Mouse (Mus musculus) neural tube, embryonic 11.5 days (tissue): ENCODE measurements around the gene Arhgap29. TPM values are rescaled to one million over a fixed set of nuclear protein-coding genes. Genes with fewer than 3 reads are reported as not detected.

Experiments used
- ATAC-seq: fragments of 200-750 bp; cut with Nextera tagmentation; 2 replicates; pipeline ENCODE4 v1.8.0; 2017; ENCODE audit warnings: moderate number of reproducible peaks, mild to moderate bottlenecking, moderate TSS enrichment, moderate library complexity; ENCODE audit not compliant: insufficient read depth, low FRiP score, low TSS enrichment
- DNase-seq: peaks from one replicate; pipeline ENCODE4 v3.0.0-alpha.2; 2015; ENCODE audit warnings: low spot score
- H3K27ac ChIP-seq: fragments of 300-500 bp; sonication (generic); 2 replicates; pipeline ENCODE4 v1.5.1; 2014; ENCODE audit warnings: low read depth, mild to moderate bottlenecking, low read length
- H3K27me3 ChIP-seq: fragments of 300-500 bp; sonication (generic); 2 replicates; pipeline ENCODE4 v1.6.1; 2014; ENCODE audit warnings: mild to moderate bottlenecking, low read length, mixed read lengths; ENCODE audit not compliant: control insufficient read depth, insufficient read depth
- H3K36me3 ChIP-seq: fragments of 300-500 bp; sonication (generic); 2 replicates; pipeline ENCODE4 v1.6.1; 2014; ENCODE audit warnings: mild to moderate bottlenecking, low read length, moderate library complexity, mixed read lengths; ENCODE audit not compliant: control insufficient read depth, insufficient read depth
- H3K4me1 ChIP-seq: fragments of 300-500 bp; sonication (generic); 2 replicates; pipeline ENCODE4 v1.6.1; 2014; ENCODE audit warnings: low read length, mixed read lengths; ENCODE audit not compliant: control insufficient read depth, insufficient read depth
- H3K4me2 ChIP-seq: fragments of 300-500 bp; sonication (generic); 2 replicates; pipeline ENCODE4 v1.6.1; 2014; ENCODE audit warnings: low read depth, mild to moderate bottlenecking, moderate library complexity
- H3K4me3 ChIP-seq: fragments of 300-500 bp; sonication (generic); 2 replicates; pipeline ENCODE4 v1.5.1; 2014; ENCODE audit warnings: low read depth, low read length
- H3K9ac ChIP-seq: fragments of 300-500 bp; sonication (generic); 2 replicates; pipeline ENCODE4 v1.6.1; 2014; ENCODE audit warnings: mild to moderate bottlenecking, low read length
- H3K9me3 ChIP-seq: fragments of 300-500 bp; sonication (generic); 2 replicates; pipeline ENCODE4 v1.6.1; 2016; ENCODE audit warnings: low read length; ENCODE audit not compliant: control insufficient read depth
- WGBS: fragments of 180-500 bp; shearing (Covaris S2); extraction: QIAGEN DNeasy Blood & Tissue Kit; methylation state at CpG from one replicate; pipeline ENCODE4 v1.1.7; 2014; 5-methylcytosine and 5-hydroxymethylcytosine counted together
- polyA plus RNA-seq: library from polyadenylated mRNA; unstranded; fragments of >200 nt; fragmentation: Nextera tagmentation; extraction: Ambion mirVana; gene quantifications from 2 replicates; pipeline ENCODE4 v1.2.1, GENCODE M21; 2014

Arhgap29 gene
- polyA plus RNA-seq = 34.7 and 35.5 TPM in 2 replicates

- H3K27ac ChIP-seq = no peak within 1 kb of the TSS
- WGBS = 94% methylated on average over 8 of the region's 8 CpGs
- ATAC-seq = no peak
Observed at GRCm38 (mm10) chr3:121952041-121952591, at the start of gene Arhgap29. Arhgap29 (plus strand) TSS chr3:121952541.

GRCm38 (mm10) chr3:121902729-121903128 lies 49.6 kb upstream of the Arhgap29 start:
- Histone ChIP-seq H3K36me3 (no peaks in the 10 kb centered on the region), H3K4me3 (no peak overlapping the region), H3K4me2 (no peak overlapping the region), H3K27ac (no peak overlapping the region), H3K4me1 (no peaks in the 10 kb centered on the region), H3K9me3 (no peaks in the 10 kb centered on the region), H3K27me3 (no peaks in the 10 kb centered on the region), H3K9ac (no peak overlapping the region)
- no peak for ATAC-seq
- WGBS = 80% methylated on average over 5 of the region's 5 CpGs
- DNase-seq = no peak

More at GRCm38 (mm10) chr3:121952041-121952591, at the start of gene Arhgap29:
- Histone ChIP-seq H3K4me2 (peak within 1 kb of the TSS; percentile 87), H3K36me3 (no peaks in the 10 kb centered on the region), H3K9ac (peak within 1 kb of the TSS; percentile 61), H3K9me3 (no peaks in the 10 kb centered on the region), H3K27me3 (peaks cover 12% of the 10 kb centered on the region), H3K4me3 (peak within 1 kb of the TSS; percentile 61), H3K4me1 (no peaks in the 10 kb centered on the region)
- DNase-seq = no peak

GRCm38 (mm10) chr3:121903286-121903685 lies 49.1 kb upstream of the Arhgap29 start:
- H3K9ac ChIP-seq = no peak overlapping the region
- DNase-seq (no peak), ATAC-seq (no peak)
- no peaks in the 10 kb centered on the region for H3K36me3 ChIP-seq
- no peaks in the 10 kb centered on the region for H3K27me3 ChIP-seq
- no peaks in the 10 kb centered on the region for H3K4me1 ChIP-seq
- no peak overlapping the region for H3K4me3 ChIP-seq
- 79% methylated on average over 4 of the region's 4 CpGs for WGBS
- H3K27ac ChIP-seq = no peak overlapping the region
- H3K9me3 ChIP-seq = no peaks in the 10 kb centered on the region
- H3K4me2 ChIP-seq = no peak overlapping the region

DNA sequence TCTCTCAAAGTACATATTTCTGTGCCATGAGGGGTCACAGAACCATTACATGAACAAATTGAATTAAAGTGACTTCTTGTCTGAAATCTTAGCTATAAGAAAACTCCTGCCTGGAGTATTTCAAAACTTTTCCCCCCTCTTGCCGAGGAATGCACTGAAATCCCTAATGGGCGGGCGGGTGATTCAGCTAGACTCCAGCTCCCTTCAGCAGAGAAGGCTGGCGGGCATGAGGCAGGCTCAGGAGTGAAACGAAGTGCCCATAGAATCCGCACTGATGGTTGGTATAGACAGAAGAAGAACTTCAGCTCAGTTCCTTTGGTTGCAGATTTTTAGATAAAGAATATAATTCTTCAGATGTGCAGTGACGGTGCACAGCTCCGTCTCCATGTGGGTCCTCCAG lies 48.6 kb upstream of the Arhgap29 start:
- Histone ChIP-seq H3K9ac (no peak overlapping the region), H3K4me3 (no peak overlapping the region), H3K36me3 (no peaks in the 10 kb centered on the region), H3K27me3 (no peaks in the 10 kb centered on the region), H3K4me2 (no peak overlapping the region), H3K4me1 (no peaks in the 10 kb centered on the region), H3K27ac (no peak overlapping the region), H3K9me3 (no peaks in the 10 kb centered on the region)
- no peak for DNase-seq
- 77% methylated on average over 8 of the region's 8 CpGs for WGBS
- ATAC-seq = no peak

DNA sequence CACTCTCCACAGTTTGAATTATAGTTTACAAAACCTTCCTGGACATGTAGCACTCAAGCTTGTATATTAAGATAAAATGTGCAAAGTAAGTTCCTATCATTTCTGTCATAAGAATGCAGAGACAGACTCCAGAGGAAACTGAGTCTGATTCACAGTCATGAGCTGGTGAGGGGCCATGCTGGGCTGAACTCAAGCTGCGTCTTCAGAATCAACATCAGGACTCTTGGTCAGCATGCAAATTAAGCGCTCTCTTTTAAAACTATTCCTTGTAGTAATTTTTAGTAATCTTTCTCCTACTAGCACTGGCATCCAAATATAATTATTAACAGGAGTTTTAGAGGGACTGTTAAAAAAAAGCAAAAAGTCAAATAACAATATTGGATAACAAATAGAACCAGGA lies 47.9 kb upstream of the Arhgap29 start:
- Histone ChIP-seq H3K4me2 (no peak overlapping the region), H3K9ac (no peak overlapping the region), H3K36me3 (no peaks in the 10 kb centered on the region), H3K4me3 (no peak overlapping the region), H3K4me1 (no peaks in the 10 kb centered on the region), H3K27ac (no peak overlapping the region), H3K9me3 (no peaks in the 10 kb centered on the region), H3K27me3 (no peaks in the 10 kb centered on the region)
- ATAC-seq (no peak), DNase-seq (no peak)
- WGBS = 88% methylated on average over 2 of the region's 2 CpGs

- H3K27me3 ChIP-seq = no peaks in the 10 kb centered on the region
- no peaks in the 10 kb centered on the region for H3K4me1 ChIP-seq
- H3K9me3 ChIP-seq = no peaks in the 10 kb centered on the region
- no peaks in the 10 kb centered on the region for H3K36me3 ChIP-seq
- ATAC-seq = no peak
- H3K4me3 ChIP-seq = no peak overlapping the region
- no peak overlapping the region for H3K9ac ChIP-seq
- H3K4me2 ChIP-seq = no peak overlapping the region
- DNase-seq = no peak
- 47% methylated on average over 8 of the region's 8 CpGs for WGBS
- no peak overlapping the region for H3K27ac ChIP-seq
Observed at GRCm38 (mm10) chr3:121906623-121907022, 45.7 kb upstream of the Arhgap29 start.

DNA sequence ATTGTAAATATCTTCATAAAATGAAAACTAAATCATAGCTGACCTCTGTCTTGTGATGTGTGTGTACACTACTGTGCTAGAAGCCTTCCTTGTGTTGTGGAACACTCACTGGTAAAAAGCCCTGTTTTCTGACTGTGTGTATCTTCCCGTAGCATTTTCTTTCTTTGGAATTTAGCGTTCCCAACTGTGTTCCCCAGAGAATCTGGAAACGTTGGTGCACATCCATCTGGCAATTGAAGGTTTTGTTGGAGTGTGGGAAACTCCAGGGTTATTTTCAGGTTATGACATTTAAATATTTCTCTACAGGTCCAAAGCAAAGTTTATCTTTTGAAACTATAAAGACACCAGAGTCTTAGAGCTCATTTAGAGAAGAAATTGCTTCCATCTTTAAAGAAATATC lies 43.2 kb upstream of the Arhgap29 start:
- Histone ChIP-seq H3K27me3 (no peaks in the 10 kb centered on the region), H3K4me3 (no peak overlapping the region), H3K4me1 (no peaks in the 10 kb centered on the region), H3K36me3 (no peaks in the 10 kb centered on the region), H3K4me2 (no peak overlapping the region), H3K9me3 (no peaks in the 10 kb centered on the region), H3K9ac (no peak overlapping the region), H3K27ac (no peak overlapping the region)
- ATAC-seq (no peak), DNase-seq (no peak)
- 67% methylated on average over 3 of the region's 3 CpGs for WGBS

DNA sequence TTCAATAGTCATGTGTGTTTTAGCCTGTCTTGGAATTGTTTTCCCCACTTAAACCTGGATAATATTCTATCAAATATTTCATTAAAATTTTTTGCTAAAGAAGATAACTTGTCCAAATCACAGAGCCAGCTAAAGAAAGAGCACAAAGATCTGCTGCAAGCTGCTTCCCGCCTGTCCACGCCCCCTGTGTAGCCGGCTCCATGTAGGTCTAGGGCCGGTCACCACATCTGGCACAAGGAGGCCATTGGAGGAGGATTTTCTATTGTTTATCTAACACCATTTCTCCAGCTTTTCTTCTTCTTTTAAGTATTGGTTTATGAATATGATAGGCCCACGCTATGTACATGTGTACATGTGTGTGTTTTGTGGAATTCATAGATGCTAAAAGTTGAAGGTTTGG lies 38.9 kb upstream of the Arhgap29 start:
- H3K27ac ChIP-seq = no peak overlapping the region
- DNase-seq = no peak
- no peaks in the 10 kb centered on the region for H3K9me3 ChIP-seq
- H3K4me1 ChIP-seq = no peaks in the 10 kb centered on the region
- no peaks in the 10 kb centered on the region for H3K27me3 ChIP-seq
- H3K9ac ChIP-seq = no peak overlapping the region
- no peak overlapping the region for H3K4me2 ChIP-seq
- H3K4me3 ChIP-seq = no peak overlapping the region
- H3K36me3 ChIP-seq = no peaks in the 10 kb centered on the region
- ATAC-seq = no peak
- WGBS = 80% methylated on average over 5 of the region's 5 CpGs

DNA sequence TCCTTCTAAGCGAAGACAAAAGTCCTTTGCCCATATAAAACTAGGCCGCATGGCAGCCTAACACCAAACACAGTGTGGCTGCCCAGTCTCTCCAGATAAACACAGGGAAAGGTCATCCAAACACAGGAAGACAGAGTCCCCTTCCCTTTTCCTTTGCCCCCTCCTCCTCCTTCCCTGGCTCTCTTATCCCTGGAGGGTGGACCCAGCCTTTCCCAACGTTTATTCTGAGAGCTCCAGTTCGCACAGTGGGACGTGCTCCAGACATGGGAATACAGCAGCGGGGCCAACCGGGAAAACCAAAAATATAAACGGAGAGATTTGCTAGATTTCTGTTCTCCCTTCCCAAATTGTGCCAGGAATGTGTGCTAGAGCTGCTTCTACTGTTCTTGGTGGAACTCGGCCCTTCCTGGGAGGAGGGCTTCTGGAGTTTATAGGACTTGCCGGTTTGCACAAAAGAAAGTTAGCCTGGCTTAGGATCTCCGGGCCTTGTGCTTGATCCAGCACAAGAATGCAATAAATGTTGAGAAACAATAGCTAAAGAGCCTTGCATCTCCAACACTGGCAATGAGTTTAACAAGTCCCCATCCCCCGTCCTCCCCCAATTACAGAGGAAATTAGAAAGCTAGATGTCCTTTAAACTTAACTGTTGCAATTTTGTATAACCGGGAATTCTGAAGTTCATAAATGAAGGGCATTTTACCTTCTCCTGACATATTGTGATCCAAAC lies 37.7 kb upstream of the Arhgap29 start:
- 57% methylated on average over 13 of the region's 13 CpGs for WGBS
- Histone ChIP-seq H3K9ac (no peak overlapping the region), H3K4me3 (no peak overlapping the region), H3K36me3 (no peaks in the 10 kb centered on the region), H3K9me3 (no peaks in the 10 kb centered on the region), H3K27ac (no peak overlapping the region), H3K27me3 (no peaks in the 10 kb centered on the region), H3K4me1 (no peaks in the 10 kb centered on the region), H3K4me2 (no peak overlapping the region)
- ATAC-seq (no peak), DNase-seq (no peak)
